Mouse (Mus musculus): ENCODE results near the gene Sytl2. TPM values are rescaled to one million over a fixed set of nuclear protein-coding genes. Genes with fewer than 3 reads are reported as not detected.

Sytl2 gene
- total and polyA plus RNA-seq, 3 experiments = 0.85 TPM; not detected in 2

DNA sequence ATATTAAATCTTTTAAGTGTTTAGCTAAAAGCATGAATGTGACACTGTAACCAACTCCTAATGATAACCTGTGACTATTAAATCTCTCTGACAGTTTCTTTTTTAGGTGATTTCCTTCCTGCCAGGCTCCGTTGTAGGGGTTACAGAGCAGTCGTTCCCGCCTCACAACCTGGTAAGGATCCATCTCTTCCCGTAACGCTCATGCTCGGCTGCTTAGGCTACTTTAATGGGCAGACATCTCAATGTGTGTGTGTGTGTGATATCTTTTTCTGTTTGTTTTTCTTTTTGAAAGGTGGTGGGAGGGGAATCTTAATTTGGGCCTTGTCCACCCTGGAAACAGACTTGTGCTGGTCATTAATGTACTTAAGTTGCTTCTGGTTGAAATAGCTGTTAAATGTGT is 142.2 kb downstream of the Sytl2 start:
- Histone ChIP-seq H3K27me3 (replicated peaks) (no peaks in the 10 kb centered on the region), H3K9me3 (replicated peaks; ENCODE audit: low read length) (no peaks in the 10 kb centered on the region), H3K27ac (ENCODE audit: insufficient read depth, low read depth) (no peak overlapping the region), H3K4me3 (replicated peaks in 1 of 3; ENCODE audit: low read depth in 2 of 3, low read length in 2 of 3, poor library complexity in 1 of 3) (peak overlapping the region; percentile 77 to 100 (median 94)), H3K4me1 (ENCODE audit: control insufficient read depth in 1 of 2, insufficient read depth in 2 of 2) (peaks cover 0 to 21% of the 10 kb centered on the region in 2 experiments; a peak in 2 of 4 replicates), H3K4me2 (ENCODE audit: insufficient read depth, low read depth, poor library complexity, severe bottlenecking) (peak overlapping the region; percentile 94), H3K36me3 (replicated peaks in 1 of 2; ENCODE audit: control insufficient read depth in 1 of 2, insufficient read depth in 1 of 2, low read length in 1 of 2) (peaks cover 5 to 29% of the 10 kb centered on the region in 2 experiments), H3K79me2 (replicated peaks; ENCODE audit: control insufficient read depth, extremely low read depth, insufficient read depth, poor library complexity, severe bottlenecking) (peaks cover 36% of the 10 kb centered on the region), H3K9ac (ENCODE audit: insufficient read depth, low read depth) (peak overlapping the region; percentile 99)
- TF ChIP-seq TCF12 (IDR thresholded peaks at IDR 0.05; ENCODE audit: low read depth, low read length) (no peak), SIN3A (IDR thresholded peaks at IDR 0.05; ENCODE audit: low read length) (peak; percentile 79; the same call in 1 of the 2 replicates), ZKSCAN1 (IDR thresholded peaks at IDR 0.05; ENCODE audit: borderline replicate concordance, low read depth, low read length) (no peak)
- in situ Hi-C loops (cut with MboI; ENCODE audit: low pct_ligation_motif_present, low pct_unique_long_range_greater_than_20kb, low sequenced_read_pairs) (loop anchor here (25.0 kb wide), 1 partner anchor 432 kb away; no protein-coding TSS in a partner anchor), dilution Hi-C loops (cut with MboI; ENCODE audit: extremely low pct_ligation_motif_present, extremely low pct_unique_long_range_greater_than_20kb, low sequenced_read_pairs) (no loop called here)
- no peak for DNase-seq (ENCODE audit: extremely low read depth)

DNA sequence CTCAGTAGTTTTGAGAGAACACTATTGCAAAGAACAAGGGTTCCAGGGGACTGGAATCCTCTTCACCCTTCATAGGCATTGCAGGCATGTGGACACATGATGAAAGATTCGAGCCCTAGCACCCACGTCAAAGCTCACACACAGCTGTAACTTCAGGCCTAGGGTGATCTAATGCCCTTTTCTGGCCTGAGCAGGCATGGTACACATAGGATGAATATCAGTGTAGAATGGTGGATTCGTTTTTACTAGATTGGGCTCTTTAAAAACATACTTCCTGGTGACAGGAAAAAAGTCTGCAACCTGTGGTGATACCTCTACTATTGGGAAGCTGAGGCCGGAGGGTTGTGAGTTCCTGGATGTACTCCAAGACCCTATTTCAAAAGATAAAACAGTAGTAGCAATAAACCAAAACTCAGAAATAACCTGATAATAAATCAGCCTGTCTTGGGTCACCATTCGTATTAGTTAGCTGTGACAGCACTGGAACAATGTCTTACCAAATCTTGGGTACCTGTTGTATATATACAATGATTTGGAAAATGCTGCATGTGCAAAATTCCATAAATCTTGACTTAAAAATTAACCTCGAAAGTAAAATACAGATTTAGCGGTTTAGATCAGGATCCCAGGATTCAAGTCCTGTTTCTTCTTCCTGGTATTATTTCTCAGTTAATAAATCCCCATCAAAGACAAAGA is 154.2 kb downstream of the Sytl2 start:
- H3K9ac ChIP-seq (ENCODE audit: insufficient read depth, low read depth) = peak overlapping the region; percentile 79
- H3K4me1 ChIP-seq (ENCODE audit: control insufficient read depth in 1 of 2, insufficient read depth in 2 of 2) = peaks cover 0 to 7% of the 10 kb centered on the region in 2 experiments; a peak in 2 of 4 replicates
- DNase-seq (ENCODE audit: extremely low read depth) = no peak
- TF ChIP-seq EP300 (IDR thresholded peaks at IDR 0.05; ENCODE audit: low read length) (no peak), MAFK (IDR thresholded peaks at IDR 0.05; ENCODE audit: insufficient replicate concordance, low read length) (peak; percentile 75), CHD2 (IDR thresholded peaks at IDR 0.05; ENCODE audit: low read length) (no peak), POLR2AphosphoS2 (IDR thresholded peaks at IDR 0.05; ENCODE audit: low read depth, low read length) (peak; percentile 47; the same call in 1 of the 2 replicates)
- peak overlapping the region; percentile 66 for H3K27ac ChIP-seq (ENCODE audit: insufficient read depth, low read depth)
- peaks cover 12 to 32% of the 10 kb centered on the region in 2 experiments for H3K36me3 ChIP-seq (replicated peaks in 1 of 2; ENCODE audit: control insufficient read depth in 1 of 2, insufficient read depth in 1 of 2, low read length in 1 of 2)
- in situ Hi-C loops (cut with MboI; ENCODE audit: low pct_ligation_motif_present, low pct_unique_long_range_greater_than_20kb, low sequenced_read_pairs) = no loop called here
- H3K4me2 ChIP-seq (ENCODE audit: insufficient read depth, low read depth, poor library complexity, severe bottlenecking) = peak overlapping the region; percentile 79
- H3K79me2 ChIP-seq (replicated peaks; ENCODE audit: control insufficient read depth, extremely low read depth, insufficient read depth, poor library complexity, severe bottlenecking) = peaks cover 19% of the 10 kb centered on the region
- H3K4me3 ChIP-seq (replicated peaks in 1 of 3; ENCODE audit: low read depth in 2 of 3, low read length in 2 of 3, poor library complexity in 1 of 3) = peak overlapping the region; percentile 60 to 96 (median 64)
- dilution Hi-C loops (cut with MboI; ENCODE audit: extremely low pct_ligation_motif_present, extremely low pct_unique_long_range_greater_than_20kb, low sequenced_read_pairs) = no loop called here
- H3K9me3 ChIP-seq (replicated peaks; ENCODE audit: low read length) = no peaks in the 10 kb centered on the region
- H3K27me3 ChIP-seq (replicated peaks) = no peaks in the 10 kb centered on the region

DNA sequence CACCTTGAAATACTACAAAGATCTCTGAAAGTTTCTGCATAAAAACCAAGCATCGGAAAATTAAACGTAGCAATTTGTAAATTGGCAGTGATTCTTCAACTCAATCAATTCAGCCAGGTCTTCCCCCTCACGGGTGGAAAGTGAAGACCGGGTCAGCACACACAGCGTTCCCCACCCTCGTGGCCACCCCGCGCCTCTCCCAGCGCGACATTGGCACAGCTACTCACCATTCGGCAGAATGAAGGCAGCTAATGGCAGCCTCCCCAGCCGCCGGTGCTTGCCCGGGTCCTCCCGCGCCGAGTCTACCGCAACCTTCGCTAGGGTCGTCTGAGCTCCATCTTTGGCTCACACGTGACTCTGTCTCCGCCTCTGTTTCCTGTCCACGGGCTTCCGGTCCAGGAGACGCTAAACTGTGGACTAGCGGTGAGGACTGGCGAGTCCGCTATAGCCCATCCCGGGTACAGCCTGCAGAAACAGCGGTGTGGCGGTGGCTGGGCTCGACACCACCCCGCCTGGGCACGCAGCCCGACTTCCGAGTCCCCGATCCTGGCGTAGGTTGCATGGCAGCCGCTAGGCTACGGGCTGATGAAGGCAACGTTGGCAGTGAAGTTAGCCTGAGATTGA is 154.9 kb downstream of the Sytl2 start, which contains the start of gene Tmem126a:
Tmem126a (minus strand) TSS at position 385 of the 624 bp plus-strand sequence.
- H3K36me3 ChIP-seq (replicated peaks in 1 of 2; ENCODE audit: control insufficient read depth in 1 of 2, insufficient read depth in 1 of 2, low read length in 1 of 2) = peaks cover 8 to 25% of the 10 kb centered on the region in 2 experiments
- H3K4me2 ChIP-seq (ENCODE audit: insufficient read depth, low read depth, poor library complexity, severe bottlenecking) = peak within 1 kb of the TSS; percentile 79
- peak within 1 kb of the TSS; percentile 60 to 96 (median 64) for H3K4me3 ChIP-seq (replicated peaks in 1 of 3; ENCODE audit: low read depth in 2 of 3, low read length in 2 of 3, poor library complexity in 1 of 3)
- H3K79me2 ChIP-seq (replicated peaks; ENCODE audit: control insufficient read depth, extremely low read depth, insufficient read depth, poor library complexity, severe bottlenecking) = peaks cover 14% of the 10 kb centered on the region
- peak within 1 kb of the TSS; percentile 79 for H3K9ac ChIP-seq (ENCODE audit: insufficient read depth, low read depth)
- no peaks in the 10 kb centered on the region for H3K27me3 ChIP-seq (replicated peaks)
- no peaks in the 10 kb centered on the region for H3K9me3 ChIP-seq (replicated peaks; ENCODE audit: low read length)
- dilution Hi-C loops (cut with MboI; ENCODE audit: extremely low pct_ligation_motif_present, extremely low pct_unique_long_range_greater_than_20kb, low sequenced_read_pairs) (no loop called here), in situ Hi-C loops (cut with MboI; ENCODE audit: low pct_ligation_motif_present, low pct_unique_long_range_greater_than_20kb, low sequenced_read_pairs) (no loop called here)
- peak within 1 kb of the TSS; percentile 93 for H3K27ac ChIP-seq (ENCODE audit: insufficient read depth, low read depth)
- peak; percentile 90 for DNase-seq (ENCODE audit: extremely low read depth)
- H3K4me1 ChIP-seq (ENCODE audit: control insufficient read depth in 1 of 2, insufficient read depth in 2 of 2) = peaks cover 0 to 7% of the 10 kb centered on the region in 2 experiments; a peak in 2 of 4 replicates
- TF ChIP-seq POLR2A (IDR thresholded peaks at IDR 0.05; ENCODE audit: low read depth, low read length) (peak; percentile 97), RAD21 (IDR thresholded peaks at IDR 0.05; ENCODE audit: low read depth, low read length) (no peak), JUN (IDR thresholded peaks at IDR 0.05; ENCODE audit: insufficient read depth, low read depth, low read length) (no peak), ELF1 (IDR thresholded peaks at IDR 0.05; ENCODE audit: low read depth, low read length) (peak; percentile 81), MAFK (IDR thresholded peaks at IDR 0.05; ENCODE audit: insufficient replicate concordance, low read length) (no peak), SMC3 (IDR thresholded peaks at IDR 0.05; ENCODE audit: low read depth, low read length) (no peak), RCOR1 (conservative IDR thresholded peaks at IDR 0.05; ENCODE audit: low read depth, low read length) (peak; percentile 18; the same call in 1 of the 2 replicates), UBTF (IDR thresholded peaks at IDR 0.05; ENCODE audit: low read depth, low read length) (peak; percentile 88; the same call in 1 of the 2 replicates), MXI1 (IDR thresholded peaks at IDR 0.05; ENCODE audit: low read depth, low read length) (peak; percentile 79), HCFC1 (IDR thresholded peaks at IDR 0.05; ENCODE audit: low read depth, low read length) (peak; percentile 76), EP300 (IDR thresholded peaks at IDR 0.05; ENCODE audit: low read length) (no peak), ETS1 (conservative IDR thresholded peaks at IDR 0.05; ENCODE audit: low read depth, low read length) (0 out of 2 replicates have a peak, but pooled peaks have one; percentile 44), SIN3A (IDR thresholded peaks at IDR 0.05; ENCODE audit: low read length) (peak; percentile 85; the same call in 1 of the 2 replicates), TBP (conservative IDR thresholded peaks at IDR 0.05; ENCODE audit: low read depth, low read length) (peak; percentile 61; the same call in 1 of the 2 replicates), MYC (IDR thresholded peaks at IDR 0.05; ENCODE audit: low read depth, low read length) (peak; percentile 51; the same call in 1 of the 2 replicates), CTCF (conservative IDR thresholded peaks at IDR 0.05 in 1 of 2, IDR thresholded peaks at IDR 0.05 in 1 of 2; ENCODE audit: low read depth in 2 of 2, low read length in 2 of 2) (0 out of 4 replicates have a peak, but pooled peaks of 1 of the 2 experiments have one; percentile 10), USF2 (conservative IDR thresholded peaks at IDR 0.05; ENCODE audit: low read depth, low read length) (peak; percentile 81), BHLHE40 (IDR thresholded peaks at IDR 0.05; ENCODE audit: low read depth, low read length) (peak; percentile 95)
